Mouse (Mus musculus) limb, embryonic 11.5 days (tissue): Measurements from ENCODE around the gene Dpf3. TPM values are rescaled to one million over a fixed set of nuclear protein-coding genes. Genes with fewer than 3 reads are reported as not detected.

Experiments
- ATAC-seq: fragments of 200-750 bp; cut with Nextera tagmentation; 2 replicates; pipeline ENCODE4 v1.8.0; 2017; ENCODE audit warnings: low read depth; ENCODE audit not compliant: insufficient number of reproducible peaks, low FRiP score, low TSS enrichment
- DNase-seq: peaks from one replicate; pipeline ENCODE4 v3.0.0-alpha.2; 2015; ENCODE audit warnings: low spot score
- H3K27ac ChIP-seq: fragments of 300-500 bp; sonication (generic); replicated peaks from 2 replicates; pipeline ENCODE4 v1.5.1; 2014; ENCODE audit warnings: low read depth, mild to moderate bottlenecking, low read length
- H3K27me3 ChIP-seq: fragments of 300-500 bp; sonication (generic); 2 replicates; pipeline ENCODE4 v1.6.1; 2014; ENCODE audit warnings: mild to moderate bottlenecking, low read length, mixed read lengths; ENCODE audit not compliant: control insufficient read depth, insufficient read depth
- H3K36me3 ChIP-seq: fragments of 300-500 bp; sonication (generic); 2 replicates; pipeline ENCODE4 v1.6.1; 2014; ENCODE audit warnings: mild to moderate bottlenecking, low read length, moderate library complexity, mixed read lengths; ENCODE audit not compliant: control insufficient read depth, insufficient read depth
- H3K4me1 ChIP-seq: fragments of 300-500 bp; sonication (generic); 2 replicates; pipeline ENCODE4 v1.6.1; 2014; ENCODE audit warnings: low read length, mixed read lengths; ENCODE audit not compliant: control insufficient read depth, insufficient read depth
- H3K4me2 ChIP-seq: fragments of 300-500 bp; sonication (generic); 2 replicates; pipeline ENCODE4 v1.6.1; 2014; ENCODE audit warnings: low read depth, mild to moderate bottlenecking, moderate library complexity; ENCODE audit not compliant: severe bottlenecking
- H3K4me3 ChIP-seq: fragments of 300-500 bp; sonication (generic); 2 replicates; pipeline ENCODE4 v1.5.1; 2014; ENCODE audit warnings: low read depth, low read length
- H3K9ac ChIP-seq: fragments of 300-500 bp; sonication (generic); 2 replicates; pipeline ENCODE4 v1.6.1; 2014; ENCODE audit warnings: mild to moderate bottlenecking, low read length
- H3K9me3 ChIP-seq: fragments of 300-500 bp; sonication (generic); 2 replicates; pipeline ENCODE4 v1.6.1; 2016; ENCODE audit warnings: low read length; ENCODE audit not compliant: control insufficient read depth
- WGBS: fragments of 180-500 bp; shearing (Covaris S2); extraction: QIAGEN DNeasy Blood & Tissue Kit; methylation state at CpG from one replicate; pipeline ENCODE4 v1.1.7; 2014; 5-methylcytosine and 5-hydroxymethylcytosine counted together
- polyA plus RNA-seq: library from polyadenylated mRNA; unstranded; fragments of >200 nt; fragmentation: Nextera tagmentation; extraction: Ambion mirVana; gene quantifications from 2 replicates; pipeline ENCODE4 v1.2.1, GENCODE M21; 2014

Dpf3 gene
- polyA plus RNA-seq, 1 experiment from 2014 or later: 3.6 TPM

- no peak for DNase-seq
- no peak overlapping the region for H3K9ac ChIP-seq
- no peaks in the 10 kb centered on the region for H3K9me3 ChIP-seq
- no peaks in the 10 kb centered on the region for H3K27me3 ChIP-seq
- H3K4me2 ChIP-seq: no peak overlapping the region
- H3K36me3 ChIP-seq: no peaks in the 10 kb centered on the region
- H3K4me1 ChIP-seq: no peaks in the 10 kb centered on the region
- H3K27ac ChIP-seq: no peak overlapping the region
- WGBS: 69% methylated on average over 8 of the region's 8 CpGs
- H3K4me3 ChIP-seq: no peak overlapping the region
- no peak for ATAC-seq
Measured at GRCm38 (mm10) chr12:83295031-83295430, 192.5 kb downstream of the Dpf3 start.

GRCm38 (mm10) chr12:83291915-83292314 lies 195.6 kb downstream of the Dpf3 start:
- no peaks in the 10 kb centered on the region for H3K36me3 ChIP-seq
- no peaks in the 10 kb centered on the region for H3K4me1 ChIP-seq
- WGBS: 75% methylated on average over 5 of the region's 5 CpGs
- no peak overlapping the region for H3K9ac ChIP-seq
- no peak overlapping the region for H3K4me2 ChIP-seq
- no peaks in the 10 kb centered on the region for H3K9me3 ChIP-seq
- H3K4me3 ChIP-seq: no peak overlapping the region
- no peak overlapping the region for H3K27ac ChIP-seq
- no peaks in the 10 kb centered on the region for H3K27me3 ChIP-seq
- DNase-seq (no peak), ATAC-seq (no peak)

GRCm38 (mm10) chr12:83286496-83287492 lies 200.7 kb downstream of the Dpf3 start:
- H3K9ac ChIP-seq: no peak overlapping the region
- H3K4me1 ChIP-seq: no peaks in the 10 kb centered on the region
- H3K9me3 ChIP-seq: no peaks in the 10 kb centered on the region
- H3K4me3 ChIP-seq: no peak overlapping the region
- no peak for ATAC-seq
- WGBS: 64% methylated on average over 17 of the region's 17 CpGs
- no peak overlapping the region for H3K4me2 ChIP-seq
- no peak for DNase-seq
- H3K36me3 ChIP-seq: no peaks in the 10 kb centered on the region
- H3K27ac ChIP-seq: no peak overlapping the region
- H3K27me3 ChIP-seq: no peaks in the 10 kb centered on the region

- WGBS: 92% methylated on average over 6 of the region's 6 CpGs
- no peak overlapping the region for H3K4me3 ChIP-seq
- ATAC-seq (no peak), DNase-seq (no peak)
- no peak overlapping the region for H3K4me2 ChIP-seq
- H3K27ac ChIP-seq: no peak overlapping the region
- no peaks in the 10 kb centered on the region for H3K4me1 ChIP-seq
- no peaks in the 10 kb centered on the region for H3K36me3 ChIP-seq
- H3K9me3 ChIP-seq: no peaks in the 10 kb centered on the region
- no peak overlapping the region for H3K9ac ChIP-seq
- no peaks in the 10 kb centered on the region for H3K27me3 ChIP-seq
Measured at GRCm38 (mm10) chr12:83283591-83284320, 203.8 kb downstream of the Dpf3 start.

- no peak for DNase-seq
- Histone ChIP-seq H3K36me3 (no peaks in the 10 kb centered on the region), H3K4me1 (peaks cover 7% of the 10 kb centered on the region; the same call in 1 of the 2 replicates), H3K4me3 (no peak overlapping the region), H3K4me2 (no peak overlapping the region), H3K9me3 (no peaks in the 10 kb centered on the region), H3K27me3 (no peaks in the 10 kb centered on the region), H3K27ac (no peak overlapping the region), H3K9ac (no peak overlapping the region)
- 72% methylated on average over 11 of the region's 11 CpGs for WGBS
- ATAC-seq: peak; percentile 57; the same call in 1 of the 2 replicates
Measured at GRCm38 (mm10) chr12:83277537-83278441, 209.7 kb downstream of the Dpf3 start.

- no peak for ATAC-seq
- no peak for DNase-seq
- 85% methylated on average over 3 of the region's 3 CpGs for WGBS
- Histone ChIP-seq H3K9me3 (no peaks in the 10 kb centered on the region), H3K27ac (no peak overlapping the region), H3K4me2 (no peak overlapping the region), H3K4me1 (no peaks in the 10 kb centered on the region), H3K4me3 (no peak overlapping the region), H3K36me3 (no peaks in the 10 kb centered on the region), H3K9ac (no peak overlapping the region), H3K27me3 (no peaks in the 10 kb centered on the region)
Measured at GRCm38 (mm10) chr12:83271215-83271614, 216.3 kb downstream of the Dpf3 start.

GRCm38 (mm10) chr12:83268504-83268922 lies 219.0 kb downstream of the Dpf3 start:
- H3K4me2 ChIP-seq: no peak overlapping the region
- DNase-seq: no peak
- no peaks in the 10 kb centered on the region for H3K4me1 ChIP-seq
- ATAC-seq: no peak
- no peak overlapping the region for H3K4me3 ChIP-seq
- H3K9ac ChIP-seq: no peak overlapping the region
- H3K27ac ChIP-seq: no peak overlapping the region
- H3K9me3 ChIP-seq: no peaks in the 10 kb centered on the region
- H3K27me3 ChIP-seq: no peaks in the 10 kb centered on the region
- H3K36me3 ChIP-seq: no peaks in the 10 kb centered on the region
- WGBS: 87% methylated on average over 11 of the region's 11 CpGs

GRCm38 (mm10) chr12:83260540-83260939 lies 227.0 kb downstream of the Dpf3 start:
- Histone ChIP-seq H3K4me1 (no peaks in the 10 kb centered on the region), H3K36me3 (no peaks in the 10 kb centered on the region), H3K4me2 (no peak overlapping the region), H3K9me3 (no peaks in the 10 kb centered on the region), H3K4me3 (no peak overlapping the region), H3K27ac (no peak overlapping the region), H3K9ac (no peak overlapping the region), H3K27me3 (no peaks in the 10 kb centered on the region)
- ATAC-seq (no peak), DNase-seq (no peak)
- WGBS: 77% methylated on average over 2 of the region's 2 CpGs
